Mouse (Mus musculus) heart, embryonic 11.5 days (tissue): ENCODE data around the gene Prss42. TPM values are rescaled to one million over a fixed set of nuclear protein-coding genes. Genes with fewer than 3 reads are reported as not detected.

Experiments
- ATAC-seq: fragments of 200-750 bp; cut with Nextera tagmentation; replicated peaks from 2 replicates; pipeline ENCODE4 v1.8.0; 2017; ENCODE audit warnings: moderate library complexity; ENCODE audit not compliant: insufficient number of reproducible peaks, low FRiP score, low TSS enrichment
- H3K27ac ChIP-seq: fragments of 300-500 bp; sonication (generic); 2 replicates; pipeline ENCODE4 v1.5.1; 2014; ENCODE audit warnings: mild to moderate bottlenecking, low read depth, low read length
- H3K27me3 ChIP-seq: fragments of 300-500 bp; sonication (generic); 2 replicates; pipeline ENCODE4 v1.6.1; 2014; ENCODE audit warnings: mild to moderate bottlenecking, low read length, mixed read lengths; ENCODE audit not compliant: control insufficient read depth, insufficient read depth
- H3K36me3 ChIP-seq: fragments of 300-500 bp; sonication (generic); 2 replicates; pipeline ENCODE4 v1.6.1; 2014; ENCODE audit warnings: mild to moderate bottlenecking, low read length, moderate library complexity, mixed read lengths; ENCODE audit not compliant: control insufficient read depth, insufficient read depth
- H3K4me1 ChIP-seq: fragments of 300-500 bp; sonication (generic); 2 replicates; pipeline ENCODE4 v1.6.1; 2014; ENCODE audit warnings: low read length; ENCODE audit not compliant: control insufficient read depth, insufficient read depth
- H3K4me2 ChIP-seq: fragments of 300-500 bp; sonication (generic); 2 replicates; pipeline ENCODE4 v1.6.1; 2014; ENCODE audit warnings: mild to moderate bottlenecking, moderate library complexity
- H3K4me3 ChIP-seq: fragments of 300-500 bp; sonication (generic); 2 replicates; pipeline ENCODE4 v1.5.1; 2014; ENCODE audit warnings: low read depth, low read length
- H3K9ac ChIP-seq: fragments of 300-500 bp; sonication (generic); 2 replicates; pipeline ENCODE4 v1.6.1; 2014; ENCODE audit warnings: mild to moderate bottlenecking, low read depth, low read length, moderate library complexity
- H3K9me3 ChIP-seq: fragments of 300-500 bp; sonication (generic); replicated peaks from 2 replicates; pipeline ENCODE4 v1.6.1; 2016; ENCODE audit warnings: low read length; ENCODE audit not compliant: control insufficient read depth
- WGBS: fragments of 180-500 bp; shearing (Covaris S2); extraction: QIAGEN DNeasy Blood & Tissue Kit; methylation state at CpG from one replicate; pipeline ENCODE4 v1.1.7; 2014; ENCODE audit not compliant: insufficient replicate concordance; 5-methylcytosine and 5-hydroxymethylcytosine counted together
- polyA plus RNA-seq: library from polyadenylated mRNA; unstranded; fragments of >200 nt; fragmentation: Nextera tagmentation; extraction: Ambion mirVana; gene quantifications from 2 replicates; pipeline ENCODE4 v1.2.1, GENCODE M21; 2014

The Prss42 gene
- polyA plus RNA-seq, 1 experiment from 2014 or later = not detected

GRCm38 (mm10) chr9:110759265-110759664, 38.7 kb upstream of the Prss42 start:
- Histone ChIP-seq H3K4me1 (peaks cover 13% of the 10 kb centered on the region), H3K9me3 (no peaks in the 10 kb centered on the region), H3K4me2 (no peak overlapping the region), H3K27me3 (no peaks in the 10 kb centered on the region), H3K4me3 (no peak overlapping the region), H3K36me3 (no peaks in the 10 kb centered on the region), H3K27ac (no peak overlapping the region), H3K9ac (no peak overlapping the region)
- no peak for ATAC-seq
- WGBS = 54% methylated on average over 2 of the region's 2 CpGs

DNA sequence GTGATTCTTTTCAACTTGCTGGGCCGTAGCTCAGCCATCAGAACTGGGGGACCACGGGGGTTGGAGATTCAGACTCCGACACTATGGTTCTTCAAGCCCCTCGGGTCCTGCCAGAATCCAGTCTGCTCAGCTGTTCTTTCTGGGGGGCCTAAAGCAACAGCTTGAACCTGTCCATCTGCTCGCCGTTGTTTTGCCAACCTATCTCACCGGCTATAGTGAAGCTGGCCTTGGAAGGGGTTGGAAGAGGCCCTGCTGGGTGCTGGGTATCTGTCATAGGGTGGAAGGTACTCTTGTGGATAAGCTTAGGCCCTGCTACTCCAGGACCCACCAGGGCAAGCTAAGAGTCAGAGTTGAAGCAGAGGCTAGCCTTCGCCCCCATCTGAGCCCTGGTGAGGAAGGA, 37.1 kb upstream of the Prss42 start:
- no peaks in the 10 kb centered on the region for H3K36me3 ChIP-seq
- no peaks in the 10 kb centered on the region for H3K9me3 ChIP-seq
- peaks cover 16% of the 10 kb centered on the region for H3K4me1 ChIP-seq
- 84% methylated on average over 8 of the region's 8 CpGs for WGBS
- H3K4me3 ChIP-seq = no peak overlapping the region
- no peak for ATAC-seq
- H3K9ac ChIP-seq = no peak overlapping the region
- no peak overlapping the region for H3K27ac ChIP-seq
- no peaks in the 10 kb centered on the region for H3K27me3 ChIP-seq
- H3K4me2 ChIP-seq = no peak overlapping the region

DNA sequence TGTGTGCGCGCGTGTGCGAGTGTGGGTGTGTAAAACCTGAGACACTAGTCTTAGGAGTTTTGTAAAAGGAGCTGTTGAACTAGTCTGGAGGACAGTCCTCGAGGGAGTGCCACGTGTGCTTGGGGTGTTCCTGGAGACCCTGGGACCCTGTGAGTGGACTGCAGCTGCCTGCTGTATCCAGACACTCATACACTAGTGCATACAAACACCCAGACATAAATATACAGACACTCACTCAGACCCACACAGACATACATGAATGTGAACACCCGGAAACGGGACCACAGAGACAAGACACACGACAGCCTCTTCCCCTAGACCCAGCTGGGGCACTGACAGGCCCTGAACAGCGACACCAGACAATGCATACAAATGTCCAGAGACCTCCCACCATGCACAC, 35.2 kb upstream of the Prss42 start:
- H3K27ac ChIP-seq = peak overlapping the region; percentile 78
- WGBS = 69% methylated on average over 10 of the region's 10 CpGs
- peaks cover 21% of the 10 kb centered on the region for H3K4me1 ChIP-seq
- H3K4me2 ChIP-seq = peak overlapping the region; percentile 59
- H3K9me3 ChIP-seq = no peaks in the 10 kb centered on the region
- H3K4me3 ChIP-seq = peak overlapping the region; percentile 63
- no peak for ATAC-seq
- H3K27me3 ChIP-seq = no peaks in the 10 kb centered on the region
- H3K36me3 ChIP-seq = 0 out of 2 replicates have a peak, but pooled peaks cover 3% of the 10 kb centered on the region
- peak overlapping the region; percentile 65 for H3K9ac ChIP-seq

- peak overlapping the region; percentile 63 for H3K4me3 ChIP-seq
- H3K27ac ChIP-seq = peak overlapping the region; percentile 95
- H3K9me3 ChIP-seq = no peaks in the 10 kb centered on the region
- 43% methylated on average over 2 of the region's 2 CpGs for WGBS
- H3K27me3 ChIP-seq = no peaks in the 10 kb centered on the region
- peak; percentile 62 for ATAC-seq
- H3K4me1 ChIP-seq = peaks cover 21% of the 10 kb centered on the region
- H3K36me3 ChIP-seq = 0 out of 2 replicates have a peak, but pooled peaks cover 3% of the 10 kb centered on the region
- peak overlapping the region; percentile 96 for H3K9ac ChIP-seq
- H3K4me2 ChIP-seq = peak overlapping the region; percentile 59
Measured at GRCm38 (mm10) chr9:110763405-110763804, 34.6 kb upstream of the Prss42 start.

DNA sequence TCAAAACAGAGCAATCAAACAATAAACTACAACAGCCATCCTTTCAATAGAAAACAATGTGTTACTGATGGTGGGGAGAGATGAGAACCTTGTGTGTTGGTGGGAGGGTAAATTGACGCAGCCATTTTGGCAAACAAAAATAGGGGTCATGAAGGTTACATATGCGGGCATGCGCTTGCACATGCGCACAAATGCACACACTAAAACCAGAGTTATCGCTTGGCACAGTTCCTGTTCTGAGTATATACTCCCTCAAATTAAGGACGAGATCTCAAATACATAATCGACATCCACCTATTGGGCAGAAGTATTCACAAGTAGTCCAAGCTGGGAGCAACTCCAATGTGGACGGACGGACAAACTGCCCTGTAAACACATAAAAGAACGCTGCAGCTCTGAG, 25.6 kb upstream of the Prss42 start:
- 0 out of 2 replicates have a peak, but pooled peaks cover 6% of the 10 kb centered on the region for H3K36me3 ChIP-seq
- no peak for ATAC-seq
- no peaks in the 10 kb centered on the region for H3K27me3 ChIP-seq
- H3K9ac ChIP-seq = no peak overlapping the region
- H3K4me1 ChIP-seq = 0 out of 2 replicates have a peak, but pooled peaks cover 9% of the 10 kb centered on the region
- H3K4me2 ChIP-seq = no peak overlapping the region
- H3K27ac ChIP-seq = no peak overlapping the region
- WGBS = 89% methylated on average over 10 of the region's 10 CpGs
- no peak overlapping the region for H3K4me3 ChIP-seq
- H3K9me3 ChIP-seq = no peaks in the 10 kb centered on the region

- no peaks in the 10 kb centered on the region for H3K9me3 ChIP-seq
- H3K4me2 ChIP-seq = no peak overlapping the region
- no peak overlapping the region for H3K4me3 ChIP-seq
- H3K4me1 ChIP-seq = 0 out of 2 replicates have a peak, but pooled peaks cover 9% of the 10 kb centered on the region
- WGBS = 64% methylated on average over 15 of the region's 15 CpGs
- H3K27me3 ChIP-seq = no peaks in the 10 kb centered on the region
- H3K36me3 ChIP-seq = 0 out of 2 replicates have a peak, but pooled peaks cover 6% of the 10 kb centered on the region
- no peak for ATAC-seq
- H3K27ac ChIP-seq = no peak overlapping the region
- 0 out of 2 replicates have a peak overlapping the region, but pooled peaks have one; percentile 5 for H3K9ac ChIP-seq
Measured at GRCm38 (mm10) chr9:110774403-110775268, 23.3 kb upstream of the Prss42 start.

DNA sequence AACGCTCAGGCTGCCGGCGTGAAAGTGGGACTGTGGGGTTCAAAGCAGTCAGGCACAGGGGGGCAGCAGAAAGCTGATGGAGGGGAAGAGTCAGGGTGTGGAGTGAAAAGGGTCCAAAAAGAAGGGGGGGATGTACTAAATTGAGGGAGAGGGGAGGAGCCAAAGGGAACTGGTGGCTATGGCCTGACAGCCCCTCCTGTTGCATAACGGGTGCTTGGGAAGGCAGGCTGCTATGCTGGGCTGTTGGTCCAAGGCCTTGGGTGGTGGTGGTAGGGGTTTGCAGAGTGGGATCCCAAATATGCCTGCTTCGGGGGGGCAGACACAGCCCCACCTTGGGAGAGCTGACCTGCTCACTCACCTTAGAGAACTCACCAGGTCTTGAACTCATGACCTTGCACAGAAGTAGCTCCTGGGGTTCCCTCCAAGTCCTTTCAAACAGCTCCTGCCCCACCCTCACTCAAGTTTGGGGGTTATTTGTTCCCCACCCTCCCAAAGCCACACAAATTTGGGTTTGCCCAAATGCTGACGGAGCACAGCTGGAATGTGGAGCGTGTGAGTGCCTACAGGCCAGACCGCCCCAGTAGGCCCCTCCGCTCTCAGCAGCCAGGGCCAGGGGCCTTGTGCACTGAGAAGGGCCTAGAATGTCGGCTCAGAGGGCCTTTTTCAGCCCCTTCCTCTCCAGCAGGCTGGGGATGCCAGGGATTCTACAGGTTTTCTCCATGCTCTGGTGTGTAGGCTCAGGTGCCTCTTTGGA, 22.5 kb upstream of the Prss42 start:
- no peak overlapping the region for H3K9ac ChIP-seq
- H3K27ac ChIP-seq = no peak overlapping the region
- no peak for ATAC-seq
- no peak overlapping the region for H3K4me3 ChIP-seq
- no peaks in the 10 kb centered on the region for H3K36me3 ChIP-seq
- H3K9me3 ChIP-seq = no peaks in the 10 kb centered on the region
- WGBS = 70% methylated on average over 10 of the region's 10 CpGs
- H3K27me3 ChIP-seq = no peaks in the 10 kb centered on the region
- peaks cover 10% of the 10 kb centered on the region for H3K4me1 ChIP-seq
- H3K4me2 ChIP-seq = no peak overlapping the region

DNA sequence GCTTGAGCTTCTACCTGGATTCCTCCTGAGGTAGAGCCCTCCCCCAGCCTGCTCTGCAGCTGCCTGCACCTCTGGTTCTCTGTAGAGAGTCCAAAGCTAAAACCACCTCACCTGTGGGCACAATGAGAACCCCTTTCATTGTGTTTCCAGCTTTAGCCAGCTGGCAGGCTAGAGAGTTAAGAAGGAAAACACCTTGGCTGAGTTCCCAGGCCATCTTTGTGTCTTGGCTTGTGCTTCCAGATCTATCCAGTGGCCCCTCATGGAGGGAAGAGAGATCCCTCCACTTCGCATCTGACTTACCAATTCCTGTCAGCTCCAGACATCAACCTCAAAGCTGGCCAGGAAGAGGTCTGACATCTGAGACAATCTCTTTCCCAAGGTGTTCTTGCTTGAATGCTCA, 19.9 kb upstream of the Prss42 start:
- H3K36me3 ChIP-seq = no peaks in the 10 kb centered on the region
- no peak overlapping the region for H3K27ac ChIP-seq
- WGBS = 88% methylated on average over 1 of the region's 1 CpGs
- H3K9me3 ChIP-seq = no peaks in the 10 kb centered on the region
- H3K4me1 ChIP-seq = peaks cover 20% of the 10 kb centered on the region
- H3K4me2 ChIP-seq = no peak overlapping the region
- H3K27me3 ChIP-seq = no peaks in the 10 kb centered on the region
- H3K4me3 ChIP-seq = no peak overlapping the region
- ATAC-seq = no peak
- H3K9ac ChIP-seq = no peak overlapping the region
